9 mouse cellular contexts compared by ENCODE assay signal in the genomic region with DNA sequence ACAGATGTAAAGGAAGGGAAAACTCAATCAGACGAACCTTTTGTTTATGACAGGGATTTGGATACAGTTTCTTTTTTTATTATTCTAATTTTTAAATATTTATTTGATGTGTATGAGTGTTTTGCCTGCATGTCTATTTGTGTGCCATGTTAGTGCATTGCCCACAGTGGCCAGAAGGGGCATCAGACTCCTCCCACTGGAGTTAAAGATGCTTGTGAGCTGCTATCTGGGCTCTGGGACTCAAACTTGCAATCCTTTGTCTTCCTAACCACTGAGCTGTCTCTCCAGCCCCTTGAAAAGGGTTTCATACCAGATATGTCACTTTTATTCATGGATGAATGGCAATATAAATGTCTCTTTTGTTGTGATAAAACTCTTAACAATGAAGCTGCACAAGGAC.
DNase-seq lines count a peak whose midpoint lies in the region; ATAC-seq and TF ChIP-seq lines count a peak whose summit lies in the region.
"Had no signal": no experiment of that assay in that cellular context is flagged by ENCODE, and none has a peak within 500 bp of the region (broad histone marks: within the 10 kb centered on the region; RNA-seq: fewer than 3 reads in every experiment).

No protein-coding gene starts in this region.

- no peaks in the 10 kb centered on the region for H3K9me3 ChIP-seq in ES-E14 (ENCODE audit: control insufficient read depth, insufficient read depth, low read depth, low read length)

- no peak overlapping the region for H3K4me3 ChIP-seq in ES-E14 (ENCODE audit: insufficient read depth in 1 of 2, low read depth in 1 of 2, low read length in 2 of 2, poor library complexity in 1 of 2, severe bottlenecking in 1 of 2)
- H3K4me3 ChIP-seq: myocyte had no signal

- peaks cover 0 to 2% of the 10 kb centered on the region in 2 experiments; a peak in 1 of 4 replicates for H3K4me1 ChIP-seq in ES-E14 (ENCODE audit: control insufficient read depth in 2 of 2, insufficient read depth in 2 of 2, low read length in 2 of 2, poor library complexity in 1 of 2)

- no peak for ATAC-seq in monocyte, adult 5-6 weeks (replicated peaks; ENCODE audit: insufficient number of reproducible peaks, low FRiP score, low TSS enrichment, poor library complexity, severe bottlenecking)

- H3K9ac ChIP-seq in ES-E14 (ENCODE audit: insufficient read depth, low read depth, low read length, poor library complexity, severe bottlenecking), result no peak overlapping the region

- H3K36me3 ChIP-seq in ES-E14 (ENCODE audit: control insufficient read depth, insufficient read depth, low read length, poor library complexity, severe bottlenecking), result no peaks in the 10 kb centered on the region

- in situ Hi-C loops in ES-E14 (cut with MboI; ENCODE audit: low sequenced_read_pairs in 2 of 2, unreplicated experiment in 2 of 2), result loop anchor here in 1 of 2 experiments (25.0 kb wide), 1 partner anchor 775 kb away; no protein-coding TSS in a partner anchor

- no peak overlapping the region for H3K27ac ChIP-seq in ES-E14 (ENCODE audit: insufficient read depth, low read depth, low read length, poor library complexity, severe bottlenecking)

- intact Hi-C loops in gastrocnemius, postnatal 36 days (cut with DNase I), result loop anchor here (5.0 kb wide), 1 partner anchor 245 kb away; no protein-coding TSS in a partner anchor

- peak; percentile 42 for DNase-seq in kidney, postnatal 10 days
- no peak for DNase-seq in kidney, adult 11 months
- peak; percentile 30 for DNase-seq in ES-E14 (ENCODE audit: low read depth, low spot score)
- DNase-seq in c-Kit-positive CD71-positive TER-119-positive erythroid progenitor cells, embryonic 14.5 days (ENCODE audit: low spot score), result peak; percentile 35
- DNase-seq in lung, postnatal 4 days, result peak; percentile 34 to 47
- DNase-seq in urinary bladder, postnatal 36 days (ENCODE audit: low spot score in 2 of 2), result no peak
- no peak for DNase-seq in gastrocnemius, postnatal 36 days

TF ChIP-seq in ES-E14, 5 proteins besides CTCF, POLR2A, EP300 and RAD21:
- TF ChIP-seq HCFC1 (IDR thresholded peaks at IDR 0.05; ENCODE audit: borderline replicate concordance, insufficient read depth, low read length), result no peak
- no peak for TF ChIP-seq MAFK (IDR thresholded peaks at IDR 0.05; ENCODE audit: insufficient read depth, low read depth, low read length)
- no peak for TF ChIP-seq CHD2 (IDR thresholded peaks at IDR 0.05; ENCODE audit: low read depth, low read length)

Comparison
In these comparisons a context has a peak if more than half of its experiments do, and no peak if none do; other contexts are left out.
1. DNase-seq: peak in kidney, postnatal 10 days (single experiment), ES-E14 (single experiment), c-Kit-positive CD71-positive TER-119-positive erythroid progenitor cells, embryonic 14.5 days (single experiment) and lung, postnatal 4 days (2 of 2); none in kidney, adult 11 months (single experiment), urinary bladder, postnatal 36 days (0 of 2) and gastrocnemius, postnatal 36 days (0 of 2).